Mouse (Mus musculus): Measurements from ENCODE around the gene Vipr2. TPM values are rescaled to one million over a fixed set of nuclear protein-coding genes. Genes with fewer than 3 reads are reported as not detected.

Vipr2 gene
- polyA plus RNA-seq, 1 experiment from 2014 or later = 0.74 TPM

Small RNA genes lying within 50 kb of the gene (microRNA-seq; reads per million reads assigned to microRNA genes)
- gene Gm44372 = not detected

Other genes with a start within 250 kb of the Vipr2 start
- 47.1 and 50.2 TPM in 2 replicates for gene Zfp386, start 30.0 kb upstream of the Vipr2 start, polyA plus RNA-seq (2015; fragmentation: Nextera tagmentation; extraction: Ambion mirVana)
- gene Wdr60, start 185.3 kb downstream of the Vipr2 start, polyA plus RNA-seq (2015; fragmentation: Nextera tagmentation; extraction: Ambion mirVana) = 17.0 and 18.3 TPM in 2 replicates
- not detected in 2 replicates for gene Gm11027, start 197.7 kb downstream of the Vipr2 start, polyA plus RNA-seq (2015; fragmentation: Nextera tagmentation; extraction: Ambion mirVana)
- gene Esyt2, start 203.5 kb downstream of the Vipr2 start, polyA plus RNA-seq (2015; fragmentation: Nextera tagmentation; extraction: Ambion mirVana) = 10.3 and 12.0 TPM in 2 replicates

All from hindbrain, embryonic 16.5 days (tissue).